Mouse (Mus musculus) E14TG2a.4 (cell line): ENCODE results near the gene Efnb2.

ENCODE experiments used
- CTCF ChIP-seq: conservative IDR thresholded peaks from 2 replicates; pipeline ENCODE4 v1.5.1; 2014; ENCODE audit warnings: low read length
- POU5F1 ChIP-seq: IDR thresholded peaks from 2 replicates; pipeline ENCODE4 v1.6.1; 2014; ENCODE audit warnings: low read length, borderline replicate concordance

DNA sequence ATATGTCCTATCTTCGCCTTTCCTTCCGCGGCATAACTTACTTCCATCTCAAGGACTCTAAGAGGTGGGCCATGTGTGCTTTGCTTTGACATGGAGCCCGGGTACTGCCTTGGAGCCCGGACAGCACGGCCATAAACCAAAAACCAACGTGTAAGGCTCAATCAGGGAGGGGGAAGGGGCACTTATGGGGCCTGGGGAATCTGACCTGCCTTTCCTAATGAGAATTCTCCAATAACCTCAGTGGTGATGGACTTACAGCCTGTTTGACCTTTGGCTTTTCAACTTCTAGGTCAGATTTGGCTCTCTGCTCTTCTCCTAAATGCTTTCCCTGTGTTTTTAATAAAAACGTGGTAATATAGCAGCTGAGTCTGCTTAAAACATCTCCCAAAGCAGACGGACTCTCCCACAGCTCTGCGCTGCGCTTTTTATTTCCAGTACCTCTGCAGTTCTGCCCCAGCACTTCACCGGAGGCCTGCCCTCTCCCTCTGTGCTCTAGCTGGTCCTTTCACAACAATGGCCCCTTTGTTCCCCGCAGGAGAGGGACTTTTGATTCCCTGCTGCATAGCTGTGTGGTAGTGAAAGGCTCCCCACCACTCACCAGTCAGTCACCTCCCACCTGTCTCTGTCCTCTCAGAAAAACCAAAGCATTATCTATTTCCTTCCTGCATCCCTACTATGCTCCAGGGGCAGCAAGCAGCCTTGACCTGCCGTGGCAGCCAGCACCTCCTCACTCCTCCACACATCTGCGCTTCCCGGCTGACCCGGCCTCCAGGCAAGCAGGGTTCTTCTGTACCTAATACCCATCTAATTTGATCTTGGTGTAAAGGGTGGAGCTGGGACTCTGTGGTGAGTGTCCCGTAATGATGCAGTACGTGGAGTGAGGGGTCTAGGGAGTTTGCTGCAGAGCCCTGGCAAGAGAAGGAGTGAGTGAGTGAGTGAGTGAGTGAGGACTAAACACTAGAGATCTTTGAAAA, 41.5 kb downstream of the Efnb2 start:
- TF ChIP-seq CTCF, result no peak
- no peak for TF ChIP-seq POU5F1
